Mouse (Mus musculus) induced T-regulatory cell, adult 2 months (primary cell): ENCODE results near the gene Prps1l3.

ENCODE experiments used
- DNase-seq: peaks from one replicate; pipeline ENCODE4 v3.0.0-alpha.2; 2012; ENCODE audit warnings: low read depth

The Prps1l3 gene

DNA sequence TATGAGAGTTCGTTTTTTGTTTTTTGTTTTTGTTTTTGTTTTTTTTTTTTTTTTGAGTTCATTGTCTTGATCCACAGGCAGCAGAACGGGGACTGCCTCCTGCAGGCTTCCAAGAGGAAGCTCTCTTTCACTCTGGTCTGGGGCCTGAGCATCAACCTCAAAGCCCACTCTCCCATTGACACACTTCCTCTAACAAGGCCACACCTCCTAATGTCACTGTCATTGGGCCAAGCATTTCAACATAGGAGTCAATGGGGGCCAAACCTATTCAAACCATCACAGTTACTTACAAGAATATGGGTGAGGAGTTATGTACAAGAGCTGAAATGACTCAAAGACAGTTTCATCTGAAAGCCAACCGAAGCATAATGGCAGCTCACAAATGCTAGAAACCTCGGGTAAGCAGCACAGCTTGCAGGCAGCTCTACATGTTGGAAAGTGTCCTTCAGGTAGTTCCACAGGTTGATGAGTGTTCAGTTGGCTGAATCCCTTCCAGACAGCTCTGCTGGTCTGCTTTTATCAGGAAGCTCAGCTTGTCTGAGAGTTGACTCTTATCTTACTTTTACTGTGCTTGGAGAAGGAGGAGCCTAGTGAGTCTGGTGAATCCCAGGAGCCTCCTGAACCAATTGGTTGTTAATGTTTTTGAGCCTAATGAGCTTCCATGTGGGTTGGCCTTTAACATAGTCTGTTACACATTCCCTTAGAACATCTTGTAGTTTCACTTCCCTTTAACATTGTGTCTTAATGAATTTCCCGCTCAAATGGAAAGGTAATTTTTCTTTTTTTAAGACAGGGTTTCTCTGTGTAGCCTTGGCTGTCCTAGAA is 13.7 kb downstream of the Prps1l3 start:
- no peak for DNase-seq

DNA sequence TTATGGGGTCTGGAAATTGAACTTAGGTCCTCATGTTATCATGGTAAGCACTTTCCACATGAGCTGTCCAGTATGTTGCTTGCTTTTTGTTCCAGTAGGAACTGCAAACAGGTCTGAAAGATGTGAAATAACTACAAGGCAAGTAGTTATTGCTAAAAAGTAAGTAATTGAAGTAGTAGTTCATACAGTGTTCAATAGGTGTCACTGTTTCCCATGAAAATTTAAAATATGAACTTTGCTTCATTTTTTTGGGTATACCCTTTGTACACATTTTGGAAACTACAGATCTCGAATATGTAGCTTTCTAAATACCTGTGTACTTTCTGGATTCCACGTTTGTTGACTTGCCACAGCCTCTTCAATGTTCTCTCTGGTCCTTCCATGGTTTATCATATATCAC is 28.4 kb downstream of the Prps1l3 start:
- peak; percentile 27 for DNase-seq

DNA sequence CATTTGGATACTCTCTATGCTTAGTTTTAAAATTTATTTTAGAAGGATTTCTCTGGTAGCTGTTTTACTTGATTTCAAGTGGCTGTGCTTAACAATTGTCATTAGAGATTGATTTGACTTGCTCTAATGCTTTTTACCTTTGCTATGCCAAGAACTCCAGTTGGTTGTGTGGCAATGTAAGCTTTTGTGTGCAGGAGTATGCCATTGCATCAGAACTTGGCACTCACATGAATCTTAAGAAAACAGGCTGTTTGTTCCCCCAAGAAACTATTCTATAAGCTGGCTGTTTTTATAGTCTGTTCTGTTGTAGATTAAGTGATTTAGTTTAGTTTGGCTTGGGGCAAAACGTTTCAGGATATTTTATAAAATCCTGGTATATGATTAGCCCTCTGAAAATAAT is 45.2 kb downstream of the Prps1l3 start:
- DNase-seq = no peak

DNA sequence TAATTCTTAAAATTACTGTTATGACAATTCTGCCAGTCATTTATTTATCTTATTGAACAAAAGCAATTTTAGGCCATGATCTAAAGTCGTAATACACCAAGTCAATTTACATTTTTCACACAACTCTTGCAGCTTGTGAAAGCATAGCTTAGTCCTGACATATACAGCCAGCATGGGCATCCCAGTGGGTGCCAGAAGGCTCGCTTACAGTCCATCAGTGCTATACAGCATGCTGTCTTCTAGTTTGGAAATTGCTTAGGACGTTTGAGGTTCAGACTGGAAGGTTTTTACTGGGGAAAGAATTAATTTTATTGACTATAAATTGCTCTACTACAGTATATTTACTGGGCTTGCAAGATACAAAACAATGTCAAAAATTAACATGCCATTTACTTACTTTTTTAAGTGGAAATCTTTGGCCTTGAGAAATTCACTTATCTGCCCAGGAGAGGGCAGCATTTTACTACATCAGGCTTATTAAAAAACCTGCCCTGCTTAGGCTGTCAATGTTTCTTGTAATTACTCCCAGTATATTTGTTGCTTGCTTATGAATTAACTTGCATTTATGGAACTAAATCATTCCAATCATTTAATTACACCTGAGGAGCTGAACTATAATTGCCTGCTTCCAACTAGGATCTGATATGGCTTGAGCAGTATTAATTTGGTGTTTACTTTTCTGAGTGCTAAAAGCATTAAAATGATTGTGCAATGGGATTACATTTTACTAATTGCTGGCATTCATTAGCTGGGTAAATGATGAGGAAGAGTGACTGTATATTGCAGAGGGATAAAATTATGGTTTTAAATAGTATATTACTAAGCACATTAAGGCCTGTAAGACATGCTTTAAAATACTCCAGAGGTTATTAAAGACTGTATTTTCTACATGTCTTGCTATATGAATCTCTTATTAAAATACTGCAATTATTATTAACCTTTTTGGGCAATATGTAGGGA is 51.2 kb downstream of the Prps1l3 start:
- peak; percentile 45 for DNase-seq

DNA sequence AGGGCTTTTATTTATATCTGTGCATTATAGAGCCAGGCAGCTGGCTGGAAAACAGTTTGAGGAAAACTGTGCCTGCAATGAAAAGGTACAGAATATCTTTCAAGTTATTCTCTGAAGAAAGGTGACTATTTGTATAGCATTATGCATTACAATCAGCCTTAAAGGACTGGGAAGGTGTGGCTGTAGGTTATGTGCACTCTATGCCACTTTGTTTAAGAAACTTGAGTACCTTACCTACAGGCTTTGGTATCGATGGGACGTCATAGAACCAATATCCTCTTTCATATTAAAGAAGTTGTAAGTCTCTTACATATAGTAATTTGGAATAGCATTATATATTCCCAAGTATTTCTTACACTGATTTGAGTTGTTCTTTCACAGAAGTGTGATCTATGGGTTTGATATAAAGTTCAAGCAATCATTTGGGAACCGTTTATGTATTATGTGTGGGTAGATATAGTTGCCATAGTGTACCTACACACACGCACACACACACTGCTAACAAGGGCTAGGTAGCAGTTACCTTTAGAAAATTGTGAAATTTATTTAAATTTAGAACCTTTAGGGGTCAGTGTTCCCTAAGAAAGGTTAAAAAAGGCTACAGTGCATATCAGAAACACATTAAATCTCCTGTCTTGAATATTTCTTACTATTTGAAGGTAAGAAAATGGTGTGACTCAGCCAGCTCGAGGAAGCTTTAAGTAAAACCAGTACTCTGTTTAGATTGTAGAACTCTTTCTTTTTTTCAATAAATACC is 55.3 kb downstream of the Prps1l3 start:
- no peak for DNase-seq
